Mouse (Mus musculus): ENCODE data around the gene Lpxn. TPM values are rescaled to one million over a fixed set of nuclear protein-coding genes. Genes with fewer than 3 reads are reported as not detected.

Lpxn gene
- polyA plus RNA-seq, 1 experiment from 2014 or later, result 0.98 TPM

DNA sequence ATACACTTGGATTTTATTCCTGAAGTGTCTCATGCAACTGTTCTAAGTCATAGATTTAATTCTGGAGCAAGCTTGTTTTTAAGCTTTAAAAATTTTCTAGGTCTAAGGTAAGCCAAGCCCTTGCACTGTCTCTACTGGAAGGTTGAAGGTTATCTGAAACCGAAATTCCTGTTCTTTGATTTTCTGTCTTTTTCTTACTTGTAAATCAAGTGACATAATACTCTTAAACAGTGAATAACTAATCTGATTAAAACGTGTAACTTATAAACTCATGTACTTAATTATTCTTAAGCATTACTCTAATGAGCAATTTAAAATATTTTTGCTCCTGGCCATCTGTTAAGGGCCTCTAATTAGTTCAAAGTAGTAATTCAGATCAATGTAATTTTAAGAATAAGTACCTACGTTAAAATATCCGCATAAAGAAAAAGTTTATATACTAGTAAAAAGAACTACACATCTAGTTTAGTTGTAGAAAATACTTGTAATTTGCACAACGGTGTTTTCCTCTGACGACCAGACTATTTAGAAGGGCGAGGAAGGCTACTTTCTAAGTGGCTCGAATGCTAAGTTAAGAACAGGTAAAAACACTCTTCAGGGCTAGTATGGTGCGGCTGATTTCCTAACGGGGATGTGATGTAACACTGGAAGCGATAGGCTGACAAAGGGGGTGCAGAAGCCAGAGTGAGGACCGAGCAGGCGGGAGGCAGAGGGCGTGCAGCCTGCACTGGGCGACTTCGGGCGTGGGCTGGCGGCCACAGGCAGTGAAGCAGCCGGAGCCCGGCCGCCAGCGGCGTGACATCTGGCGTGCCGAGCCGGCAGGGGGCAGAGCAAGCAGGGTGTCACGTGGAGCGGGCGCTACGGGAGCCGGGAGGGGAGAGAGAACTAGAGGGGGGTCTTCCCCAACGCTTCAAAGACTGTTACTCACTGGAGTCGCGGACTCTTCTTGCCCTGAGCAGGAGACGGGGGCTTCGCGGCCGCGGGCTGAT lies 1.6 kb upstream of the Lpxn start:
- peak overlapping the region; percentile 99 for H3K27ac ChIP-seq
- peak overlapping the region; percentile 97 for H3K9ac ChIP-seq (replicated peaks)
- no peaks in the 10 kb centered on the region for H3K27me3 ChIP-seq
- peaks cover 13% of the 10 kb centered on the region for H3K4me1 ChIP-seq (replicated peaks)
- peak overlapping the region; percentile 62 for H3K4me2 ChIP-seq
- H3K9me3 ChIP-seq, result no peaks in the 10 kb centered on the region
- H3K4me3 ChIP-seq (replicated peaks), result peak overlapping the region; percentile 89
- H3K36me3 ChIP-seq, result no peaks in the 10 kb centered on the region
- peak; percentile 60 for ATAC-seq (ENCODE audit: insufficient number of reproducible peaks, insufficient read depth, low FRiP score, low TSS enrichment, low read depth)
- under 1% methylated on average over 33 of the region's 39 CpGs for WGBS

DNA sequence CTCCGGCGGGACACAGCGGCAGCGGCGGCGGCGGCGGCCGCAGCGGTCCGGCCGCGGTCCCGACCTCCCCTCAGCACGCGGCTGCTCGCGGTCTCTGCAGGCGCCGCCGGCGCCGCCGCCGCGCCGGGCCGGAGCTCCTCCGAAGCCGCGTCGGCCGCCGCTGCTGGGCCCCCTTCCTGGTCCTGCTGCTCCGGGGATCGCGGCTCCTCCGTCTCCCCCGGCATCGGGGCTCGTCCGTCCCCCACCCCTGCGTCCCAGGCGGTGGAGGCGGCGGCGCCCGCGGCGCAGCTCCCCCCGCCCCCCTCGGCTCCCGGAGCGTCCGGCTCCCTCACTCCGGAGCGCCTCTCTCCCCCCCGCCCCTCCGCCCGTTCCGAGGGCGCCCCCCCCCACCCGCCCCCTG lies 883 bp upstream of the Lpxn start:
- peak; percentile 14 for ATAC-seq (ENCODE audit: insufficient number of reproducible peaks, insufficient read depth, low FRiP score, low TSS enrichment, low read depth)
- WGBS, result 0% methylated on average over 31 of the region's 63 CpGs
- H3K9me3 ChIP-seq, result no peaks in the 10 kb centered on the region

DNA sequence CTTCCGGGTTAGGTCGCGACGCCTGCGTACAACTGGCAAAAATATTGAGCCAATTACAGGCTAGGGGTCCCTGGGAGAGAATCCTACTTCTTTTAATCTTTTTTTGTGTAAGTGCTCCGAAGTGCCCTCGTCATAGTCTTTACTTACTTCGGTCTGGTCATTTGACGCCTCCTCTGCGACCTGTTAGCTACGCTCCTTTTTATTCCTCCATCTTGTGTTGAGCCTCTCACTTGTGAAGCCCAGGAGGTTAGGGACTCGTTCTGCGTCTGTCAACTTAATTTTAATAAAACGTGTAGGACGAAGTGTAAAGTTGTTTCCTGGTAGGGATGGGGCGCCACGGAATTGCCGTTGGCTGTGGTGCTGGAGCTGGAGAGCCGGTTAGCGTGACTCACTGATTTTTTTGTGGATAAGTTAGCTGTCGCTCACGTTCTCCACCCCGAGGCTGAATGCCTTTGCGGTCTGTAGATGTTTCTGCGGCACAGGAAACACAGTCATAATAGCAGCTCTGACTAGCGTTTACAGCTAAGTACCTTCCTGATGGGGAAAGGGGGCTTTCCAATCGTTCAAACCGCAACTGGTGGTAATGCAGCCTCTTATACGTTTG lies 437 bp downstream of the Lpxn start:
- Histone ChIP-seq H3K9me3 (no peaks in the 10 kb centered on the region), H3K36me3 (no peaks in the 10 kb centered on the region), H3K4me2 (peak overlapping the region; percentile 63), H3K4me1 (replicated peaks) (peaks cover 10% of the 10 kb centered on the region), H3K27ac (peak overlapping the region; percentile 99), H3K9ac (replicated peaks) (peak overlapping the region; percentile 58), H3K4me3 (replicated peaks) (peak overlapping the region; percentile 89), H3K27me3 (no peaks in the 10 kb centered on the region)
- ATAC-seq (ENCODE audit: insufficient number of reproducible peaks, insufficient read depth, low FRiP score, low TSS enrichment, low read depth), result peak; percentile 0; the same call in 1 of the 2 replicates
- 0% methylated on average over 29 of the region's 29 CpGs for WGBS

More for the DNA sequence above, 883 bp upstream of the Lpxn start:
- peak overlapping the region; percentile 97 for H3K9ac ChIP-seq (replicated peaks)
- peak overlapping the region; percentile 99 for H3K27ac ChIP-seq
- peak overlapping the region; percentile 62 for H3K4me2 ChIP-seq
- H3K27me3 ChIP-seq, result no peaks in the 10 kb centered on the region
- peak overlapping the region; percentile 89 for H3K4me3 ChIP-seq (replicated peaks)
- H3K4me1 ChIP-seq (replicated peaks), result peaks cover 13% of the 10 kb centered on the region
- no peaks in the 10 kb centered on the region for H3K36me3 ChIP-seq

DNA sequence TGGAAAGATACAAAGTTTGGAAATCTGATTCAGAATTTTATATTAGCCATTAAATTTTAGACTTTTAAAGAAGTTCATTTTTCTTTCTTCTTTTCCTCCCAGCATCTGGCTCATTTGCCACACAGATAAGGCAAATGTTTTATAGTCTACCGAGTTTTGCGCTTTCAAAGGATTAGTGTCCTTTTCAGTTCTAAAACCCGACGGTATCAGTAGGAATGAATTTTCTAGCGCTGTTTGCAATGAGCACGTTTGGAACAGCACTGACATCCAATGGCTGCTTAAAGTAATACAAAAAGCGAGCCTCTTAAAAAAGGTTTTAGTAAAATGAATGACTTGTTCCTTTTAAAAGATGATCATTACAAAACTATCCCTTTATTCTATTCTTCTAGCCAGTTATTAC lies 1.1 kb downstream of the Lpxn start:
- Histone ChIP-seq H3K4me3 (replicated peaks) (peak overlapping the region; percentile 89), H3K4me2 (peak overlapping the region; percentile 63), H3K9ac (replicated peaks) (peak overlapping the region; percentile 58), H3K36me3 (no peaks in the 10 kb centered on the region), H3K27ac (peak overlapping the region; percentile 99), H3K4me1 (replicated peaks) (peaks cover 8% of the 10 kb centered on the region; the same call in 1 of the 2 replicates), H3K27me3 (no peaks in the 10 kb centered on the region), H3K9me3 (no peaks in the 10 kb centered on the region)
- 2% methylated on average over 7 of the region's 7 CpGs for WGBS
- ATAC-seq (ENCODE audit: insufficient number of reproducible peaks, insufficient read depth, low FRiP score, low TSS enrichment, low read depth), result no peak

DNA sequence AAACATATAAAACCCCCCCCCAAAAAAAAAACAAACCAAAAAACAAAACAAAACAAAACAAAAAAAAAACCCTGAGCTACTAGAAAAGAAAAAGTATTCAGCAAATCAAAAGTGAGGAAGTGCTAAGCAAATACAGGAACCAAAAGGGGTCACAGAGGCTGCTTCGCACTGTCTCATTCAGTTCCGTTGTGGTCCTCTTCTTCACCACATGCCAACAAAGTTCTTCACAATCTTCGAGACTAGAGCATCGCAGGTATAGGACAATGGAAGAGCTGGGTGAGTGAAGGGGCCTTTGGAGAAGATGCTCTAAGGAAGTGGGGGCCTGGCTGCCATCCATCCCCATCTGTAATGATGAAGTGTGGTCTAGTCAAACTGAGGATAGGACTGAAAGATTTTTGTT lies 2.4 kb downstream of the Lpxn start:
- H3K9me3 ChIP-seq, result no peaks in the 10 kb centered on the region
- WGBS, result 79% methylated on average over 4 of the region's 4 CpGs
- no peak overlapping the region for H3K9ac ChIP-seq (replicated peaks)
- no peak for ATAC-seq (ENCODE audit: insufficient number of reproducible peaks, insufficient read depth, low FRiP score, low TSS enrichment, low read depth)
- H3K4me1 ChIP-seq (replicated peaks), result 0 out of 2 replicates have a peak, but pooled peaks cover 2% of the 10 kb centered on the region
- no peaks in the 10 kb centered on the region for H3K27me3 ChIP-seq
- H3K4me3 ChIP-seq (replicated peaks), result no peak overlapping the region
- no peaks in the 10 kb centered on the region for H3K36me3 ChIP-seq
- no peak overlapping the region for H3K27ac ChIP-seq
- H3K4me2 ChIP-seq, result no peak overlapping the region

DNA sequence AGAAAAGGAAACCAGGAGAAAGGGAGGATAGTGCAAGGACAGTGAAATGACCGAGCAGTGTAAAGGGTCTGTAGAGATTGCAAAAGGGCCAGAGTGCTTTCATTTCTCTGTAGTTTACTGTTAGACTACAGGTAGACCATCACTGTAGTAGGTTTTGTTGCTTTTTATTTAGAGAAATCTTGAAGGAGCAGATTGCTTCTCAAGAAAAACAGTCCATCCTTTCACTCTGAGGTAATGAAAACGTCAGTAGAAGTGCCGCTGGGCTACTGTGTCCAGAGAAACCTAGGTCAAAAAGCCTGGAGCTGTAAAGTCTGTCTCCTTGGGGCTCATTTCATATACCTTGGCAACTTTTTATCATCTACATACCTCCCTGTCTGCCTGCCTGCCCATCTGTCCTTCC lies 3.1 kb downstream of the Lpxn start:
- WGBS, result 92% methylated on average over 3 of the region's 3 CpGs
- no peak overlapping the region for H3K4me2 ChIP-seq
- H3K9me3 ChIP-seq, result no peaks in the 10 kb centered on the region
- H3K4me3 ChIP-seq (replicated peaks), result no peak overlapping the region
- no peaks in the 10 kb centered on the region for H3K4me1 ChIP-seq (replicated peaks)
- H3K36me3 ChIP-seq, result no peaks in the 10 kb centered on the region
- ATAC-seq (ENCODE audit: insufficient number of reproducible peaks, insufficient read depth, low FRiP score, low TSS enrichment, low read depth), result no peak
- H3K27ac ChIP-seq, result no peak overlapping the region
- no peak overlapping the region for H3K9ac ChIP-seq (replicated peaks)
- H3K27me3 ChIP-seq, result no peaks in the 10 kb centered on the region

DNA sequence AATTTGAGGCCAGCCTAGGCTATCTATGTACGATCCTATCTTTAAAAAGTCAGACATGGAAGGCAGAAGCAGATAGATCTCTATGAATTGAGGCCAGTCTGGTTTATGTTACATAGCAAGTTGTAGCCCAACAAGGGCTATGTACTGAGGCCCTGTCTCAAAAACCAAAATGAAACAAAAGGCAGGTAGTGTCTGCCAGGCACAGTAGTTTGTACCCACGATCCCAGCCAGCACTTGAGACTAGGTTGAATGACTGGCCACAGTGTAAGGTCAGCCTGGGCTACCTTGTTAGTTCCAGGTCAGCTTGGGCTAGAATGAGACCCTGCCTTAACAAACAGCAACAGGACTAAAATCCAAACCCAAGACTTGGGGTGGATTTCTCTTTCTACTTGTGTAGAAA lies 4.6 kb downstream of the Lpxn start:
- Histone ChIP-seq H3K36me3 (no peaks in the 10 kb centered on the region), H3K27me3 (no peaks in the 10 kb centered on the region), H3K9ac (replicated peaks) (no peak overlapping the region), H3K4me1 (replicated peaks) (no peaks in the 10 kb centered on the region), H3K4me3 (replicated peaks) (no peak overlapping the region), H3K4me2 (no peak overlapping the region), H3K9me3 (no peaks in the 10 kb centered on the region), H3K27ac (no peak overlapping the region)
- ATAC-seq (ENCODE audit: insufficient number of reproducible peaks, insufficient read depth, low FRiP score, low TSS enrichment, low read depth), result no peak
- WGBS, result 73% methylated on average over 2 of the region's 2 CpGs

DNA sequence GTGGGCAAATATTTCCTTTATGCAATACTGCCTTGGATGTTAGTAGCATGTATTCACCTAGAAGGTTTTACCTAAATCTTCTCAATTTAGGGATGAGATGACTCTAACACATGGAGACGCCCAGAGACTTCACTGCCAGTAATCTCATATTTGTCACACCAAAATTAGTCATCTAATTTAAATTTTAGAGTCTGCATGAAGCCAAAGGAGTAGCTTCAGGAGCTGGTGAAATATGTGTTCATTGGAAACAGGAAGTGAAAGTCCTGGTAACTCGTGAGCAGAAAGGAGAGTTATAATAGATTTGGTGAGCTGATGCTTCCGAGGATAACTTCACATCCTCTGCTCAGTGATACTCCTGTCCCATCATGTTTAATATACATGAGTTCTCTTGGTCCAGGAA lies 5.1 kb downstream of the Lpxn start:
- Histone ChIP-seq H3K4me1 (replicated peaks) (no peaks in the 10 kb centered on the region), H3K4me2 (no peak overlapping the region), H3K27me3 (no peaks in the 10 kb centered on the region), H3K27ac (no peak overlapping the region), H3K4me3 (replicated peaks) (no peak overlapping the region), H3K9ac (replicated peaks) (no peak overlapping the region), H3K9me3 (no peaks in the 10 kb centered on the region), H3K36me3 (no peaks in the 10 kb centered on the region)
- no peak for ATAC-seq (ENCODE audit: insufficient number of reproducible peaks, insufficient read depth, low FRiP score, low TSS enrichment, low read depth)
- WGBS, result 73% methylated on average over 3 of the region's 3 CpGs

DNA sequence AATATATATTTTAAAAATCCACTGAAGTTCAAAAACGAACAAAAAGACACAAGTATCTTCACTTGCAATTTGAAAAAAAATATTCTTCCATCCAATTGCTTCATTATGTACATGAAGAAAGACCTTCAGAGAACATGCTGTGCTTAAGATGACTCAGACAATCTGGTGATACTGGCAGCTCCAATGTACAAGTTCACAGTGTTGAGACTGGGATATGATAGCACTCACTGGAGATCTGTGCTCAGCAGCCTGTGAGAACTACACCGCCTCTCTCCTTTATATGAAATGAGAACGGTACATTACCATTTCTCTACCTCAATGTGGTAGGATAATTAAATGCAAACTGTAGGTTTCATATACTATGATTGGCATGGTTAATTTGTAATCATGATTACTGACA lies 6.8 kb downstream of the Lpxn start:
- no peak overlapping the region for H3K4me2 ChIP-seq
- 77% methylated on average over 3 of the region's 3 CpGs for WGBS
- no peak overlapping the region for H3K4me3 ChIP-seq (replicated peaks)
- H3K36me3 ChIP-seq, result no peaks in the 10 kb centered on the region
- H3K27ac ChIP-seq, result no peak overlapping the region
- H3K27me3 ChIP-seq, result no peaks in the 10 kb centered on the region
- no peaks in the 10 kb centered on the region for H3K4me1 ChIP-seq (replicated peaks)
- no peak overlapping the region for H3K9ac ChIP-seq (replicated peaks)
- H3K9me3 ChIP-seq, result no peaks in the 10 kb centered on the region
- ATAC-seq (ENCODE audit: insufficient number of reproducible peaks, insufficient read depth, low FRiP score, low TSS enrichment, low read depth), result no peak

DNA sequence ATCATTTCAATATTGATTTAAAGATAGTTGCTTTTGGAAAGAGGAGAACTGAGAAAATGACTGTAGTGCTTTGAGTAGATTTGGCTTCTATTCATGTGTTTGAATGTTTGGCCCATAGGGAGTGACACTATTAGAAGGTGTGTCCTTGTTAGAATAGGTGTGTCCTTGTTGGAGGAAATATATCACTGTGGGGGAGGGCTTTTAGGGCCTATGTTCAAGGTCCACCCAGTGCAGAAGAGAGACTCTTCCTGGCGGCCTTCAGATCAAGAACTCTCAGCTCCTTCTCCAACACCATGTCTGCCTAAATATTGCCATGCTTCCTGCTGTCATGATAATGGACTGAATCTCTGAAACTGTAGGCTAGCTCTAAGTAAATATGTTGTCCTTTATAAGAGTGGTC lies 8.2 kb downstream of the Lpxn start:
- WGBS, result 87% methylated on average over 1 of the region's 1 CpGs
- no peak overlapping the region for H3K4me2 ChIP-seq
- no peak overlapping the region for H3K4me3 ChIP-seq (replicated peaks)
- H3K9me3 ChIP-seq, result no peaks in the 10 kb centered on the region
- no peaks in the 10 kb centered on the region for H3K36me3 ChIP-seq
- no peak for ATAC-seq (ENCODE audit: insufficient number of reproducible peaks, insufficient read depth, low FRiP score, low TSS enrichment, low read depth)
- no peak overlapping the region for H3K9ac ChIP-seq (replicated peaks)
- no peak overlapping the region for H3K27ac ChIP-seq
- H3K27me3 ChIP-seq, result no peaks in the 10 kb centered on the region
- no peaks in the 10 kb centered on the region for H3K4me1 ChIP-seq (replicated peaks)

DNA sequence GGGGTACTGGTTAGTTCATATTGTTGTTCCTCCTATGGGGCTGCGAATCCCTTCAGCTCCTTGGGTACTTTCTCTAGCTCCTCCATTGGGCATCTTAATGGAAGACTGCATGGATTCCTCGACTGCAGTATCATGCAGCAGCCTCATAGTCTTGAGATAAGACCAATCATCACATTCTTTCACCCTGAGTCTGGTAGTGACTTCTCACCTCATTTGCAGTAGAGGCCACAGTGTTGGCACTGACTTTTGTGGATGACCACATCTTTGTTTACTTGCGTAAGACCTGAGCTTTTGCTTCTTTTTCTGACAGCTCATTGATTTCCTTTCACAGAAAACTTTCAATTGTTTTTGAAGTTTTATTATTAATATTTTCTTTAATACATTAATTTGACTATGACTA lies 9.7 kb downstream of the Lpxn start:
- no peaks in the 10 kb centered on the region for H3K4me1 ChIP-seq (replicated peaks)
- H3K9ac ChIP-seq (replicated peaks), result no peak overlapping the region
- no peaks in the 10 kb centered on the region for H3K36me3 ChIP-seq
- no peaks in the 10 kb centered on the region for H3K9me3 ChIP-seq
- H3K4me2 ChIP-seq, result no peak overlapping the region
- ATAC-seq (ENCODE audit: insufficient number of reproducible peaks, insufficient read depth, low FRiP score, low TSS enrichment, low read depth), result no peak
- H3K27me3 ChIP-seq, result no peaks in the 10 kb centered on the region
- 82% methylated on average over 3 of the region's 3 CpGs for WGBS
- no peak overlapping the region for H3K4me3 ChIP-seq (replicated peaks)
- no peak overlapping the region for H3K27ac ChIP-seq
